Mouse (Mus musculus): ENCODE results near the gene S1pr3.
A peak's percentile ranks its signal among the peaks of the same experiment; 100 is the strongest.

S1pr3 gene

GRCm38 (mm10) chr13:51408519-51409001, at the start of gene S1pr3:
Gene S1pr3 (plus strand): TSS chr13:51408639.
- DNase-seq: peak; percentile 66

- no peak for DNase-seq
Observed at GRCm38 (mm10) chr13:51360441-51360962, 47.9 kb upstream of the S1pr3 start.

- no peak for DNase-seq
Observed at GRCm38 (mm10) chr13:51363390-51363789, 45.0 kb upstream of the S1pr3 start.

- no peak for DNase-seq
Observed at GRCm38 (mm10) chr13:51363985-51364384, 44.5 kb upstream of the S1pr3 start.

- no peak for DNase-seq
Observed at GRCm38 (mm10) chr13:51365191-51365590, 43.2 kb upstream of the S1pr3 start.

GRCm38 (mm10) chr13:51368346-51368745, 40.1 kb upstream of the S1pr3 start:
- no peak for DNase-seq

- no peak for DNase-seq
Observed at GRCm38 (mm10) chr13:51369354-51369753, 39.1 kb upstream of the S1pr3 start.

GRCm38 (mm10) chr13:51373086-51373485, 35.4 kb upstream of the S1pr3 start:
- no peak for DNase-seq

GRCm38 (mm10) chr13:51374026-51374807, 34.2 kb upstream of the S1pr3 start:
- DNase-seq: peak; percentile 37

- no peak for DNase-seq
Observed at GRCm38 (mm10) chr13:51378126-51378525, 30.3 kb upstream of the S1pr3 start.

- DNase-seq: no peak
Observed at GRCm38 (mm10) chr13:51379596-51379995, 28.8 kb upstream of the S1pr3 start.

GRCm38 (mm10) chr13:51381498-51381897, 26.9 kb upstream of the S1pr3 start:
- DNase-seq: no peak

- DNase-seq: no peak
Observed at GRCm38 (mm10) chr13:51384899-51385298, 23.5 kb upstream of the S1pr3 start.

- no peak for DNase-seq
Observed at GRCm38 (mm10) chr13:51387908-51388307, 20.5 kb upstream of the S1pr3 start.

GRCm38 (mm10) chr13:51390398-51390797, 18.0 kb upstream of the S1pr3 start:
- no peak for DNase-seq

- no peak for DNase-seq
Observed at GRCm38 (mm10) chr13:51391359-51391916, 17.0 kb upstream of the S1pr3 start.

- no peak for DNase-seq
Observed at GRCm38 (mm10) chr13:51392256-51392655, 16.2 kb upstream of the S1pr3 start.

GRCm38 (mm10) chr13:51397861-51398260, 10.6 kb upstream of the S1pr3 start:
- DNase-seq: no peak

- no peak for DNase-seq
Observed at GRCm38 (mm10) chr13:51399562-51399961, 8.9 kb upstream of the S1pr3 start.

GRCm38 (mm10) chr13:51400186-51400719, 8.2 kb upstream of the S1pr3 start:
- no peak for DNase-seq

- DNase-seq: no peak
Observed at GRCm38 (mm10) chr13:51400736-51401501, 7.5 kb upstream of the S1pr3 start.

GRCm38 (mm10) chr13:51404566-51404965, 3.9 kb upstream of the S1pr3 start:
- DNase-seq: no peak

- DNase-seq: peak; percentile 45
Observed at GRCm38 (mm10) chr13:51405731-51406320, 2.6 kb upstream of the S1pr3 start.
